Mouse (Mus musculus) frontal cortex, postnatal 14 days (tissue): ENCODE measurements around the gene Atp6v1g2.
"Not testable (repeated sequence)": the region's sequence is repeated elsewhere in the genome, so short reads cannot be mapped to it uniquely, and the experiment has no call there.

ENCODE experiments used
- DNase-seq, 2 experiments: peaks; one replicate each; pipeline ENCODE4 v3.0.0; 2022; ENCODE audit warnings: low spot score in 2 of 2

Atp6v1g2 gene

DNA sequence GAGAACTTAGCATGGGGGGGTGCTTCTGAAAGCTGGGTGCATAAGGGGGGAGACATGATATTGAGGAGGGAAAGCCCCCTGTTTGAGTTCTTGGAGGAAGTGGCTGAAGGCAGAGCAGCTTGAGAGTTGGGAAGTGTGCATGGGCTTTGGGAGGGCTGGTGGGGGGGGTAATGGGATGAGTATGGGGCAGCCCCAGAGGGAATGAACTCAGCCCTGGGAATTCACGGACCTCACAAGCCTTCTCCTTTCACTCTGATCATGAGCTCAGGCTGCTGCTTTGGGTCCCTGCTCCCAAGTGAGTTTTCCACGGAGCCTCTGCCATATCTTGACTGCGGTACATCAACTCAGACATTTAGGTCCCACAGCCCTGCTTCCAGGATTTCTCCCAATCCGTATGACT, 31.0 kb upstream of the Atp6v1g2 start:
- no peak for DNase-seq

GRCm38 (mm10) chr17:35204494-35205379, 28.7 kb upstream of the Atp6v1g2 start, which contains the start of gene Lta:
Lta (minus strand) TSS chr17:35205351.
- DNase-seq, result no peak

- no peak for DNase-seq
Observed at GRCm38 (mm10) chr17:35205380-35205769, 28.1 kb upstream of the Atp6v1g2 start.

DNA sequence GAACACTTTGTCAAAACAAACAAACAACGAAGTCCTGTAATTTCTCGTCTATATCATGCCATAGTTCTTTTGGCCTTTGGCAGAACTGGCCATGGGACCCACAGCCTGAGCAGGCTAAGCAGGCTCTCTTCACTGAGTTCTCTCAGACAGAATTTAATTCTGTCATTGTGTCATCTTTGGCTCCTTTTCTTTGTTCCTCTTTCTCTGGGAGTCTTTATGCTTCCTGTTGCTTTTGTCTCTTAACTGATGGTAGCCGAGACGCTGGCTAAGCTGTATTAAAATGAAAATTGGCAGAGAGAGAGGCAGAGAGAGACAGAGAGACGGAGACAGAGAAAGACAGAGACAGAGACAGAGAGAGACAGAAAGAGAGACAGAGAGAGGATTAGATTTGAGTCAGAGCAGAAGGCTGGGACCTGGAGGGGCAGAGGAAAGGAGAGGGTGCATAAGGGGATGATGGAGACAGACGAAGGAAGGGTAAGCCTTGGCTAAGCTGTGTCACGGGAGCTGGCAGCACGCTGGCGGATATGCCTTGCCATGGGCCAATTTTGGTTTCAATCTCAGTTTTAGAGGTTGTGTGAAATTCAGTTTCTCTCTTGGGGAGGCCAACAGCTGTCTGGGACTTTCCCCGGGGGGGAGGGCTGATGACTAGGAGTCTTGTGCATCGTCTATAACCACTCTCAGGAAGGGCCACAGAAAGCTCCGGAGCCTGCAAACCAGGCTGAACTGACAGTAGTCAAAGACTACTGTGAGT, 23.5 kb upstream of the Atp6v1g2 start:
- no peak for DNase-seq

DNA sequence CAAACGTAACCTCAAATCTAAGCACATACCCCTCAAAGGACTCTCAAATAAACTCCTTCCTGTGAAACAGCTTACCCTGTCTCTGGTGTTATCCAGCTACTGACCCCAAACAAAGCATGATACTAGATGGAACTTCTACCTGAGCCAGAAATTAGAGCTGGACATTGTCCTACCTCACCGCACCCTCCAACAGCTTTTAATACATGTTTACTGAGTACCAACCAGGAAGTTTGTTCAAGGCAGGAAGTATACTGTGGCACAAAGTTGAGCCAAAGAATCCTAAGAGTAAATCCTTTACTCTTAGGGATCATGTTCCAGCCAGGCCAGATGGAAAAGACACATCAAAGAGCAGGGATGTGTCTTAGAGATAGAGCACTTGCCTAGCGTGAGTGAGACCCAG, 22.9 kb upstream of the Atp6v1g2 start:
- DNase-seq, result no peak

DNA sequence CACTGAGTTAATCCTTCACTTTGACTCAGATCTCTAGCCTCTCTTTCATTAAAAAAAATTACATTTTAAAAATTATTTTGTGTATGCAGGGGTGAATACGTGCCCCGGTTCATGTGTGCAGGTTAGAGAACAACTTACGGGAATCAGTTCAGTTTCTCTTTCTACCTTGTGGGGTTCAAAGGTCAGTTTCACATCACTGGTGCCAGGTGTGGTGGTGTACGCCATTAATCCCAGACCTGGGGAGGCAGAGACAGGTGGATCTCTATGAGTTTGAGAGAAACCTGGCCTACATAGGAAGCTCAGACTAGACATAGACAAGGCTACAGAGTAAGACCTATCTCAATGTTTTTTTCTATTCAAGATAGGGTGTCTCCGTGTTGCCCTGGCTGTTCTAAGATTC, 20.4 kb upstream of the Atp6v1g2 start:
- DNase-seq, result no peak

DNA sequence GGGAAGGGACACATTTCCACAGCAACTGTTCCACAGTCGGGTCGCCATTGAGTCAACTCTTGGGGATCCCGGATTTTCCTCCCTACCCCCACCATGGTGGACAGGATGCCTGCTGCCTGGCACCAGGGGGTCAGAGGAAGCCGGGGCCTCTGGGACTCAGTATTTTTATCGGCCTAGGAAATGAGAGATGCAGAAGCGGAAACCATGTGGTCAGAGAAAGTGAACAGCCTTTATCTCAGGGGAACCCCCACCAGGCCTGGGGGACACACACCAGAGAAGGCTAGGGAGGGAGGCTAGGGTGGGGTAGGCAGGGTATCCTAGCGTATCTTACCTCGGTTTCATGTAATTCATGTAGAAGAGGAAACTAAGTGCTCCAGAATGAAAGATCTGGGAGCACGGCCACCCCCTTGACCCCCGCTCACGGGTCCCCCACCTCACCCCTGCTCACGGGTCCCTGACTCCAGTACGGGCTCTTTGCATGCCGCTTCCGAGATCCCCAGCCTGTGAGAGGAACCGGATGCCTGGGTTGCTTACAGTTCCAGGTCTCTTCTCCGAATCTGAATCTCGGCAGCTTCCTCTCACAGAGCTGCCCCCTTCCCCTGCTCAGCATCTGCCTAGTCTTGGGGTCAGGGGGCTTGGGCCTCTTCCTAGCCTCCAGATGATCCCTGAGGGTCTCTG, 14.8 kb upstream of the Atp6v1g2 start:
- no peak for DNase-seq

DNA sequence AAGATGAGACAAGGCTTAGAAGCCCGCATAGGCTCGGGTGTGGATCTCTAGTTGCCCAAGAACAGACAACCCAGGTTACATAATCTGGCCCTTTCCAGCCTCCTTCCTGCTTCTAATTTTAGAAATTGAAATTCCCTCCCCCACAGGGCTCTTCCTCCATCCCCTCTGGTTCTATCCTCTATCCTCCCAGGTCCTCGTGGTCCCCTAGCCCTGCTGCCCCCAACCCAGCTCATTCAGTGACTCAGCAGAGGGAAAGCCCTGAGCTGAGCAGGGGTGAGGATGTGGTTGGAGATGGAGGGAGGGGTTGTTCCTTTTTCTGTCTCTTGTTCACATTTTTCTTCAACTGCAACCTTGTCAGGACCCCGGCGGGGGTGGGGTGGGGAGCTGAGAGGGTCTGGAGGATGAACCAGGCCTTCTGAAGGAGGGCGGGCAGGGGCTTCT, 13.8 kb upstream of the Atp6v1g2 start:
- DNase-seq, result no peak

- DNase-seq, result no peak
Observed at GRCm38 (mm10) chr17:35220156-35220952, 13.1 kb upstream of the Atp6v1g2 start, which contains the start of gene Gm16181. Gm16181 (plus strand) TSS chr17:35220834.

- DNase-seq, result no peak
Observed at GRCm38 (mm10) chr17:35222299-35222698, 11.2 kb upstream of the Atp6v1g2 start.

DNA sequence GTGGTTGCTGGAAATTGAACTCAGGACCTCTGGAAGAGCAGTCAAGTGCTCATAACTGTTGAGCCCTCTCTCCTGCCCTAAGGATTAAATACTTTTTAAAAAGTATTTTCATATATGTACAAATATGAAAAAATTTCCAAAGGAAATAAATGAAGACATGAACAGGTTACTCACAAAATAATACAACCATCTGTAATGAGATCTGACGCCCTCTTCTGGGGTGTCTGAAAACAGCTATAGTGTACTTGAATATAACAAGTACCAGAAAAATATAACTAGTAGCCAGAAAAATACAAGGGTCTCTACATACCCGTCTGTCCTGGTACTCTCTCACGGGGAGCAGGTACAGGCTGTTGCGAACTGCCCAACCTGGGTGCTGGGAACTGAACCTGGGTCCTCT, 8.8 kb upstream of the Atp6v1g2 start:
- DNase-seq, result no peak

DNA sequence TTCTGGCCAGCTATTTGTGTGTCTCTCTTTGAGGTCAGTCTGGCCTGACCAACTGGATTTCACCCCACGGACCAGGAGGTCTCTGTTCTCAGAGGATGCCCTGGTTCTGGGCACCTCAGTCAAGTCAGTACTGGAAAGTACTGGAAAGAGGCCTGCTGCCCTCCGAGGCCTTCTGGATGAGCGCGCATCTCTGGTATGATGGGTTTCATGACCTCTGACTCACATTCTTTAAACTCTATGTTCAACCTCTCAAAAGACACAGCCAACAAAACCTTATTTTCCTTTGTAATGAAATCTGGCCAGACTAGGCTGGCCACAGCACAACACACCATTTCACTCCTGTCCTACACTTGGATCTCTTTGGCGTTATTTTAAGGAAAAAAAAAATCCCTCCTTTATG, 8.0 kb upstream of the Atp6v1g2 start:
- DNase-seq, result no peak

- DNase-seq, result no peak
Observed at GRCm38 (mm10) chr17:35226561-35227046, 6.9 kb upstream of the Atp6v1g2 start.

DNA sequence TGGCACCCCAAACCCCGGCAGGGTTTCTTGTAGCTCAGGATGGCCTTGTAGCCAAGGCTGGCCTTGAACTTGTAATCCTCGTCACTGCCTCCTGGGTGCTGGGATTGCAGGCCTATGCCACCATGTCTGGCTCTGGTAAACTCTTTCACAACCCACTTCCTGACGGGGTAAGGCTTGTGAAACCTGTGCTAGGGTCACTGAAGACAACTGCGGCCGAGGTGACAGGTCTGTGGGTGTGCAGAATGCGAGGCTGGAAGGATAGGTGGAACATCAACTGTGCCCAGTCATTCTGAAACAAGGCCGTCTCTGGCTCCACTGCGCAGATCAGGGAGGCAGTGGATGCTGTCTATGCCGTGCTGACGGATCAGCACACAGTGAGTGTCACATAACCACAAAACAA, 2.4 kb upstream of the Atp6v1g2 start:
- no peak for DNase-seq

GRCm38 (mm10) chr17:35232043-35232442, 1.4 kb upstream of the Atp6v1g2 start:
- peak in 1 of 2 experiments; percentile 87 for DNase-seq

DNA sequence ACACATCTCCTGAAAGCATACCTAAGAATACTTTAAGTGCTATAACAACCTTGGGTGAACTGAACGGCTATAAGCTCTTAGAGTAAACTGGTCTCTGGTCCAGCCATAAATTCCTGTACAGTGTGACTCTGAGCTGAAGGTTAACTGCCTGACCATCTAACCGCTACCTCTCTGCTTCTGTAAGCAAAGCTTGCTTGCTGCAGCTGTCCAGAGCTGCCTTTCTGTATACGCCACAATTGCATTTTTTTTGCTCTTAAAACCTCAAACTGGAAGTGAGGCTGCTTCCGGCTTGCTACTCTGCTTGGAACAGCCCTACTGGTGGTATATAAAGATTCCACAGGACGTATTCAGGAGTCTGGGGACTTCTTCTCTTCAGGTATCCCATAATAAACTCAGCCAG, 801 bp upstream of the Atp6v1g2 start:
- DNase-seq, result no peak

- not testable (repeated sequence) for DNase-seq
Observed at GRCm38 (mm10) chr17:35234090-35234489, 630 bp downstream of the Atp6v1g2 start.

DNA sequence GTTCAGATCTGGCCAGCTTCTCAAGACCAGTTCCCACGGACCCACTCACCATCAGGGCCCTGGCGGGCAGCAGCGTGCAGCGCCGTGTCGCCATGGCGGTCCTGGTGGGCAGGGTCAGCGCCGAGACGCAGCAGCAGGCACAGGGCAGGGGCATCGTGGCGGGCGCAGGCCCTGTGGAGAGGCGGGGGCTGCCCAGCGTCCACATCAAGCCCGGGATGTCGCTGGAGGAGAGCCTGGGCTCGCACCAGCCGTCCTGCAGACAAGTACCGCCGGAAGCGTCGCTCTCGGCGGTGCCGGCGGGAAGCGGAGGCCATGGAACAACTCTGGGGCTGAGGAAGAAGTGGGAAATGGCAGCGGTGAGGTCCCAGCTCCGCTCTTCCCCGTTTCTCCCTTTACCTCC, 1.4 kb downstream of the Atp6v1g2 start:
- no peak for DNase-seq

- DNase-seq, result peak; percentile 85 to 90
Observed at GRCm38 (mm10) chr17:35235614-35236389, 2.3 kb downstream of the Atp6v1g2 start, which contains the start of gene Nfkbil1. Nfkbil1 (minus strand) TSS chr17:35235792.

DNA sequence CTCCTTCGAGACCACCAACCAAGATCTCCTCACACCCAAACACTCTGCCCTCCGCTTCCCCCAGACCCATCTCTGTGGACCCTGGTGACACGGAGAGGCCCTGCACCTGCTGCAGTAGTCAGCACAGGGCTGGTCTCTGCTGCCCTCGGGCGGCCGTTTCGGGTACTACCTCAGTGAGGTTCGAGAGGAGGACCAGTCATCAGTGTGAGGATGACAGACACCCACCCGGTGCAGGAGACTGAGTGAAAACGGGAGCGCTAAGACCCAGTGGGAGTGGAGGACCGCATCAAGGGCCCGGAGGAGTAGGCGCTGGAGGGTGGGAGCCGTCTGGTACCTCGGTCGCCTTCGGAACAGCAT, 2.9 kb downstream of the Atp6v1g2 start:
- peak; percentile 97 to 100 for DNase-seq
